Mouse (Mus musculus) embryonic facial prominence, embryonic 11.5 days (tissue): ENCODE data around the gene Dcaf4. TPM values are rescaled to one million over a fixed set of nuclear protein-coding genes. Genes with fewer than 3 reads are reported as not detected.

Experiments used
- ATAC-seq: fragments of 200-750 bp; cut with Nextera tagmentation; replicated peaks from 2 replicates; pipeline ENCODE4 v1.8.0; 2017; ENCODE audit warnings: low read depth; ENCODE audit not compliant: insufficient number of reproducible peaks, low FRiP score, low TSS enrichment
- DNase-seq: peaks from one replicate; pipeline ENCODE4 v3.0.0-alpha.2; 2015; ENCODE audit warnings: low spot score
- H3K27ac ChIP-seq: fragments of 300-500 bp; sonication (generic); replicated peaks from 2 replicates; pipeline ENCODE4 v1.5.1; 2014; ENCODE audit warnings: mild to moderate bottlenecking, low read depth, low read length, control low read depth
- H3K27me3 ChIP-seq: fragments of 300-500 bp; sonication (generic); 2 replicates; pipeline ENCODE4 v1.6.1; 2014; ENCODE audit warnings: mild to moderate bottlenecking, low read length, moderate library complexity, mixed read lengths; ENCODE audit not compliant: control insufficient read depth, insufficient read depth
- H3K36me3 ChIP-seq: fragments of 300-500 bp; sonication (generic); replicated peaks from 2 replicates; pipeline ENCODE4 v1.6.1; 2014; ENCODE audit warnings: low read depth, mild to moderate bottlenecking, low read length, moderate library complexity, mixed read lengths; ENCODE audit not compliant: control insufficient read depth, insufficient read depth
- H3K4me1 ChIP-seq: fragments of 300-500 bp; sonication (generic); 2 replicates; pipeline ENCODE4 v1.6.1; 2014; ENCODE audit warnings: low read length, mixed read lengths; ENCODE audit not compliant: control insufficient read depth, insufficient read depth
- H3K4me2 ChIP-seq: fragments of 300-500 bp; sonication (generic); 2 replicates; pipeline ENCODE4 v1.6.1; 2014; ENCODE audit warnings: low read depth, mild to moderate bottlenecking, control low read depth, low read length, moderate library complexity
- H3K4me3 ChIP-seq: fragments of 300-500 bp; sonication (generic); 2 replicates; pipeline ENCODE4 v1.5.1; 2014; ENCODE audit warnings: low read depth, low read length, control low read depth
- H3K9ac ChIP-seq: fragments of 300-500 bp; sonication (generic); replicated peaks from 2 replicates; pipeline ENCODE4 v1.6.1; 2014; ENCODE audit warnings: mild to moderate bottlenecking, control low read depth, low read length
- H3K9me3 ChIP-seq: fragments of 300-500 bp; sonication (generic); replicated peaks from 2 replicates; pipeline ENCODE4 v1.6.1; 2016; ENCODE audit warnings: mild to moderate bottlenecking, low read length, inconsistent platforms, mixed read lengths; ENCODE audit not compliant: control insufficient read depth
- WGBS: fragments of 180-500 bp; shearing (Covaris S2); extraction: QIAGEN DNeasy Blood & Tissue Kit; methylation state at CpG from one replicate; pipeline ENCODE4 v1.1.7; 2014; 5-methylcytosine and 5-hydroxymethylcytosine counted together
- polyA plus RNA-seq: library from polyadenylated mRNA; unstranded; fragments of >200 nt; fragmentation: Nextera tagmentation; extraction: Ambion mirVana; gene quantifications from 2 replicates; pipeline ENCODE4 v1.2.1, GENCODE M21; 2014

Dcaf4 gene
- polyA plus RNA-seq, 1 experiment from 2014 or later, result 27.2 TPM

- no peaks in the 10 kb centered on the region for H3K27me3 ChIP-seq
- no peaks in the 10 kb centered on the region for H3K9me3 ChIP-seq
- no peaks in the 10 kb centered on the region for H3K36me3 ChIP-seq
- H3K27ac ChIP-seq, result no peak overlapping the region
- H3K4me2 ChIP-seq, result peak overlapping the region; percentile 49; the same call in 1 of the 2 replicates
- H3K9ac ChIP-seq, result peak overlapping the region; percentile 71
- no peak for DNase-seq
- WGBS, result 52% methylated on average over 8 of the region's 8 CpGs
- H3K4me3 ChIP-seq, result peak overlapping the region; percentile 70
- H3K4me1 ChIP-seq, result no peaks in the 10 kb centered on the region
- no peak for ATAC-seq
These were observed 817 bp downstream of the Dcaf4 start for GRCm38 (mm10) chr12:83521083-83521482.

- Histone ChIP-seq H3K9ac (no peak overlapping the region), H3K4me3 (no peak overlapping the region), H3K36me3 (no peaks in the 10 kb centered on the region), H3K9me3 (no peaks in the 10 kb centered on the region), H3K27me3 (no peaks in the 10 kb centered on the region), H3K4me1 (no peaks in the 10 kb centered on the region), H3K4me2 (no peak overlapping the region), H3K27ac (no peak overlapping the region)
- no peak for DNase-seq
- ATAC-seq, result no peak
- 82% methylated on average over 6 of the region's 6 CpGs for WGBS
These were observed 2.8 kb downstream of the Dcaf4 start for GRCm38 (mm10) chr12:83523056-83523455.

GRCm38 (mm10) chr12:83523892-83524291 is 3.6 kb downstream of the Dcaf4 start:
- Histone ChIP-seq H3K27ac (no peak overlapping the region), H3K4me1 (no peaks in the 10 kb centered on the region), H3K9ac (no peak overlapping the region), H3K4me2 (no peak overlapping the region), H3K9me3 (no peaks in the 10 kb centered on the region), H3K4me3 (no peak overlapping the region), H3K27me3 (no peaks in the 10 kb centered on the region), H3K36me3 (no peaks in the 10 kb centered on the region)
- no peak for ATAC-seq
- 68% methylated on average over 4 of the region's 4 CpGs for WGBS
- DNase-seq, result no peak

GRCm38 (mm10) chr12:83524329-83524728 is 4.1 kb downstream of the Dcaf4 start:
- Histone ChIP-seq H3K9ac (no peak overlapping the region), H3K4me1 (no peaks in the 10 kb centered on the region), H3K27me3 (no peaks in the 10 kb centered on the region), H3K36me3 (no peaks in the 10 kb centered on the region), H3K4me2 (no peak overlapping the region), H3K27ac (no peak overlapping the region), H3K4me3 (no peak overlapping the region), H3K9me3 (no peaks in the 10 kb centered on the region)
- DNase-seq (no peak), ATAC-seq (no peak)
- WGBS, result 77% methylated on average over 5 of the region's 5 CpGs

GRCm38 (mm10) chr12:83525822-83526544 is 5.7 kb downstream of the Dcaf4 start:
- Histone ChIP-seq H3K9me3 (no peaks in the 10 kb centered on the region), H3K27me3 (no peaks in the 10 kb centered on the region), H3K4me2 (no peak overlapping the region), H3K27ac (no peak overlapping the region; the same call in 1 of the 2 replicates), H3K9ac (no peak overlapping the region), H3K36me3 (no peaks in the 10 kb centered on the region), H3K4me1 (no peaks in the 10 kb centered on the region), H3K4me3 (no peak overlapping the region)
- ATAC-seq (no peak), DNase-seq (peak; percentile 31)
- 64% methylated on average over 18 of the region's 18 CpGs for WGBS

GRCm38 (mm10) chr12:83527816-83528215 is 7.5 kb downstream of the Dcaf4 start:
- Histone ChIP-seq H3K9ac (no peak overlapping the region), H3K4me3 (no peak overlapping the region), H3K9me3 (no peaks in the 10 kb centered on the region), H3K4me1 (no peaks in the 10 kb centered on the region), H3K27ac (no peak overlapping the region), H3K4me2 (no peak overlapping the region), H3K27me3 (no peaks in the 10 kb centered on the region), H3K36me3 (no peaks in the 10 kb centered on the region)
- peak; percentile 6 for DNase-seq
- WGBS, result 50% methylated on average over 6 of the region's 6 CpGs
- ATAC-seq, result no peak

GRCm38 (mm10) chr12:83528665-83529064 is 8.4 kb downstream of the Dcaf4 start:
- no peak overlapping the region for H3K27ac ChIP-seq
- WGBS, result 86% methylated on average over 5 of the region's 5 CpGs
- H3K4me3 ChIP-seq, result no peak overlapping the region
- no peaks in the 10 kb centered on the region for H3K36me3 ChIP-seq
- H3K9me3 ChIP-seq, result no peaks in the 10 kb centered on the region
- ATAC-seq (no peak), DNase-seq (no peak)
- no peaks in the 10 kb centered on the region for H3K27me3 ChIP-seq
- H3K9ac ChIP-seq, result no peak overlapping the region
- H3K4me1 ChIP-seq, result no peaks in the 10 kb centered on the region
- no peak overlapping the region for H3K4me2 ChIP-seq

GRCm38 (mm10) chr12:83531992-83532391 is 11.7 kb downstream of the Dcaf4 start:
- H3K9me3 ChIP-seq, result no peaks in the 10 kb centered on the region
- no peak overlapping the region for H3K4me3 ChIP-seq
- no peak overlapping the region for H3K27ac ChIP-seq
- no peaks in the 10 kb centered on the region for H3K36me3 ChIP-seq
- ATAC-seq (no peak), DNase-seq (no peak)
- WGBS, result 93% methylated on average over 6 of the region's 6 CpGs
- no peaks in the 10 kb centered on the region for H3K4me1 ChIP-seq
- H3K9ac ChIP-seq, result no peak overlapping the region
- no peak overlapping the region for H3K4me2 ChIP-seq
- no peaks in the 10 kb centered on the region for H3K27me3 ChIP-seq
